Mouse (Mus musculus) lung, postnatal 36 days (tissue): ENCODE results near the gene Sema4c.
A peak's percentile ranks its signal among the peaks of the same experiment; 100 is the strongest.

ENCODE experiments used
- DNase-seq: peaks from one replicate; pipeline ENCODE4 v3.0.0; 2022; ENCODE audit warnings: mixed read lengths

Sema4c gene

GRCm38 (mm10) chr1:36558031-36558993, at the start of gene Sema4c:
Gene Sema4c (minus strand): TSS chr1:36558349.
- DNase-seq, result peak; percentile 76

- DNase-seq, result no peak
Observed at GRCm38 (mm10) chr1:36606951-36607350, 48.8 kb upstream of the Sema4c start.

- DNase-seq, result no peak
Observed at GRCm38 (mm10) chr1:36604254-36605156, 46.4 kb upstream of the Sema4c start.

GRCm38 (mm10) chr1:36603361-36603760, 45.2 kb upstream of the Sema4c start:
- peak; percentile 65 for DNase-seq

GRCm38 (mm10) chr1:36602271-36602670, 44.1 kb upstream of the Sema4c start:
- no peak for DNase-seq

GRCm38 (mm10) chr1:36598411-36598810, 40.3 kb upstream of the Sema4c start:
- no peak for DNase-seq

- DNase-seq, result peak; percentile 81
Observed at GRCm38 (mm10) chr1:36596114-36596513, 38.0 kb upstream of the Sema4c start.

- DNase-seq, result no peak
Observed at GRCm38 (mm10) chr1:36595167-36595931, 37.2 kb upstream of the Sema4c start.

- peak; percentile 42 for DNase-seq
Observed at GRCm38 (mm10) chr1:36593099-36593498, 35.0 kb upstream of the Sema4c start.

- DNase-seq, result no peak
Observed at GRCm38 (mm10) chr1:36591408-36591807, 33.3 kb upstream of the Sema4c start.

- DNase-seq, result no peak
Observed at GRCm38 (mm10) chr1:36590664-36591063, 32.5 kb upstream of the Sema4c start.

- DNase-seq, result peak; percentile 80
Observed at GRCm38 (mm10) chr1:36589486-36589885, 31.3 kb upstream of the Sema4c start.

GRCm38 (mm10) chr1:36588476-36589450, 30.6 kb upstream of the Sema4c start:
- DNase-seq, result peak; percentile 43

GRCm38 (mm10) chr1:36587860-36588259, 29.7 kb upstream of the Sema4c start:
- no peak for DNase-seq

GRCm38 (mm10) chr1:36586288-36586687, 28.1 kb upstream of the Sema4c start:
- no peak for DNase-seq

- no peak for DNase-seq
Observed at GRCm38 (mm10) chr1:36583408-36584116, 25.4 kb upstream of the Sema4c start.

GRCm38 (mm10) chr1:36582211-36582610, 24.1 kb upstream of the Sema4c start:
- no peak for DNase-seq

GRCm38 (mm10) chr1:36581260-36581659, 23.1 kb upstream of the Sema4c start:
- DNase-seq, result no peak

- DNase-seq, result peak; percentile 72
Observed at GRCm38 (mm10) chr1:36580384-36581207, 22.4 kb upstream of the Sema4c start.

- DNase-seq, result no peak
Observed at GRCm38 (mm10) chr1:36579974-36580383, 21.8 kb upstream of the Sema4c start.
